Mouse (Mus musculus): ENCODE data around the gene Ttc27.
A peak's percentile ranks its signal among the peaks of the same experiment; 100 is the strongest.
"Not testable (repeated sequence)": the region's sequence is repeated elsewhere in the genome, so short reads cannot be mapped to it uniquely, and the experiment has no call there.

Ttc27 gene

GRCm38 (mm10) chr17:74717618-74718151 is at the start of gene Ttc27:
Ttc27 (plus strand) TSS chr17:74717732.
- peak; percentile 94 to 99 for DNase-seq

- DNase-seq, result no peak
These were observed 49.5 kb upstream of the Ttc27 start for GRCm38 (mm10) chr17:74668010-74668409.

- no peak for DNase-seq
These were observed 47.5 kb upstream of the Ttc27 start for GRCm38 (mm10) chr17:74670031-74670430.

GRCm38 (mm10) chr17:74672446-74672845 is 45.1 kb upstream of the Ttc27 start:
- DNase-seq, result no peak

- DNase-seq, result peak in 1 of 2 experiments; percentile 36
These were observed 44.3 kb upstream of the Ttc27 start for GRCm38 (mm10) chr17:74673251-74673650.

- no peak for DNase-seq
These were observed 39.5 kb upstream of the Ttc27 start for GRCm38 (mm10) chr17:74678061-74678460.

- no peak for DNase-seq
These were observed 32.6 kb upstream of the Ttc27 start for GRCm38 (mm10) chr17:74684927-74685326.

- no peak for DNase-seq
These were observed 29.0 kb upstream of the Ttc27 start for GRCm38 (mm10) chr17:74688555-74688954.

- no peak for DNase-seq
These were observed 28.1 kb upstream of the Ttc27 start for GRCm38 (mm10) chr17:74689406-74689805.

- DNase-seq, result not testable (repeated sequence)
These were observed 15.9 kb upstream of the Ttc27 start for GRCm38 (mm10) chr17:74701661-74702060.

- no peak for DNase-seq
These were observed 12.1 kb upstream of the Ttc27 start for GRCm38 (mm10) chr17:74705480-74705879.

GRCm38 (mm10) chr17:74706593-74706992 is 10.9 kb upstream of the Ttc27 start:
- no peak for DNase-seq

- DNase-seq, result no peak
These were observed 9.8 kb upstream of the Ttc27 start for GRCm38 (mm10) chr17:74707637-74708152.

GRCm38 (mm10) chr17:74710731-74711130 is 6.8 kb upstream of the Ttc27 start:
- DNase-seq, result no peak

GRCm38 (mm10) chr17:74711627-74712026 is 5.9 kb upstream of the Ttc27 start:
- no peak for DNase-seq

- no peak for DNase-seq
These were observed 2.4 kb upstream of the Ttc27 start for GRCm38 (mm10) chr17:74715128-74715527.

GRCm38 (mm10) chr17:74715724-74716123 is 1.8 kb upstream of the Ttc27 start:
- no peak for DNase-seq

- no peak for DNase-seq
These were observed 889 bp upstream of the Ttc27 start for GRCm38 (mm10) chr17:74716643-74717042.

- no peak for DNase-seq
These were observed 378 bp upstream of the Ttc27 start for GRCm38 (mm10) chr17:74717091-74717617.

- DNase-seq, result no peak
These were observed 15.3 kb downstream of the Ttc27 start for GRCm38 (mm10) chr17:74732872-74733271.

GRCm38 (mm10) chr17:74735392-74735791 is 17.9 kb downstream of the Ttc27 start:
- no peak for DNase-seq

- DNase-seq, result no peak
These were observed 32.1 kb downstream of the Ttc27 start for GRCm38 (mm10) chr17:74749659-74750058.

- no peak for DNase-seq
These were observed 33.5 kb downstream of the Ttc27 start for GRCm38 (mm10) chr17:74751026-74751425.

- DNase-seq, result no peak
These were observed 35.5 kb downstream of the Ttc27 start for GRCm38 (mm10) chr17:74752906-74753627.

Data from cerebellum, postnatal 36 days (tissue).